Mouse (Mus musculus) kidney, adult 2 months (tissue): ENCODE results near the gene Porcn. TPM values are rescaled to one million over a fixed set of nuclear protein-coding genes. Genes with fewer than 3 reads are reported as not detected.

Experiments used
- DNase-seq: peaks from one replicate; pipeline ENCODE4 v3.0.0; 2021
- H3K27ac ChIP-seq: fragments of 200-500 bp; 2 replicates; pipeline ENCODE4 v1.5.1; 2012; ENCODE audit warnings: low read depth, low read length, control low read depth, inconsistent platforms; ENCODE audit not compliant: insufficient read depth
- H3K27me3 ChIP-seq: fragments of 200-500 bp; replicated peaks from 2 replicates; pipeline ENCODE4 v1.6.1; 2012; ENCODE audit warnings: mild to moderate bottlenecking, moderate library complexity, low read length, inconsistent platforms; ENCODE audit not compliant: control insufficient read depth, insufficient read depth
- H3K36me3 ChIP-seq: fragments of 200-500 bp; 2 replicates; pipeline ENCODE4 v1.6.1; 2012; ENCODE audit warnings: mild to moderate bottlenecking, moderate library complexity, low read length, inconsistent platforms; ENCODE audit not compliant: control insufficient read depth, insufficient read depth
- H3K4me1 ChIP-seq: fragments of 200-500 bp; 2 replicates; pipeline ENCODE4 v1.6.1; 2011; ENCODE audit warnings: low read length; ENCODE audit not compliant: control insufficient read depth, insufficient read depth
- H3K4me3 ChIP-seq: fragments of 200-500 bp; 2 replicates; pipeline ENCODE4 v1.5.1; 2011; ENCODE audit warnings: mild to moderate bottlenecking, low read depth, low read length, control low read depth; ENCODE audit not compliant: insufficient read depth
- CTCF ChIP-seq: fragments of 200-500 bp; conservative IDR thresholded peaks from 2 replicates; pipeline ENCODE4 v1.5.1; 2011; ENCODE audit warnings: low read depth, mild to moderate bottlenecking, control low read depth, low read length, moderate library complexity, mixed read lengths; ENCODE audit not compliant: insufficient read depth, insufficient read length
- POLR2A ChIP-seq: fragments of 200-500 bp; IDR thresholded peaks from one replicate; pipeline ENCODE4 v1.6.1; 2011; ENCODE audit warnings: low read depth, low read length, control low read depth
- WGBS: fragments of 180-500 bp; shearing (Covaris S2); methylation state at CpG from one replicate; pipeline ENCODE4 v1.1.7; 2018; 5-methylcytosine and 5-hydroxymethylcytosine counted together
- polyA plus RNA-seq: library from polyadenylated mRNA; depleted of rRNA; stranded (reverse); fragments of >200 nt; gene quantifications from 2 replicates; pipeline ENCODE4 v1.2.3, GENCODE M21; 2012; rRNA removed

The Porcn gene
- 20.7 and 24.8 TPM in 2 replicates for polyA plus RNA-seq

- Histone ChIP-seq H3K4me1 (no peaks in the 10 kb centered on the region), H3K27me3 (no peaks in the 10 kb centered on the region), H3K36me3 (no peaks in the 10 kb centered on the region), H3K27ac (no peak within 1 kb of the TSS), H3K4me3 (peak within 1 kb of the TSS; percentile 78)
- DNase-seq = peak; percentile 87
- under 1% methylated on average over 37 of the region's 46 CpGs for WGBS
- no peak for TF ChIP-seq CTCF
- no peak for TF ChIP-seq POLR2A
Measured at GRCm38 (mm10) chrX:8206015-8206693, at the start of gene Porcn. Gene Porcn, minus strand, starts transcription at chrX:8206525.

DNA sequence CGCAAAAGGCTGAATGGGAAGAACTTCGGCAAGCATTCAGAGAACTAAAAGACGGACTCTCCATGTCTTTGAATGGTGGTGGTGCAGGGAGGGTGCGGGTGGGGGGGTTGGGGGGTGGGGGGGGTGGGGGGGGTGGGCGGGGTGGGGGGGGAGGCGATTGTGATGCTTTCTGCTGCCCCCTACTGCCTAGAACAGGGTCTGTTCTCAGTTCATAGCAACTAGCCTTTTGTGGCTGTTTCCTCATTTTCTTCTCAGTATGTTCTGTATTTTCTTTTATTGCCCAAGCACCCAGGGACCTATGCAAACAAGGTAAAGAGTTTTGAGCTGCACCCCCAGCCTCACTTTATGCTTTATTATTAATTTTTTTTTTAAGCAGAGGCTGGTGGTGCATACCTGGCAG, 49.5 kb upstream of the Porcn start:
- DNase-seq = no peak
- WGBS = 31% methylated on average over 3 of the region's 6 CpGs
- Histone ChIP-seq H3K27ac (no peak overlapping the region), H3K4me3 (no peak overlapping the region), H3K36me3 (no peaks in the 10 kb centered on the region), H3K4me1 (no peaks in the 10 kb centered on the region), H3K27me3 (no peaks in the 10 kb centered on the region)
- TF ChIP-seq CTCF = no peak
- no peak for TF ChIP-seq POLR2A

- peak; percentile 70 for DNase-seq
Measured at GRCm38 (mm10) chrX:8253711-8254110, 47.4 kb upstream of the Porcn start.

GRCm38 (mm10) chrX:8252334-8253285, 46.3 kb upstream of the Porcn start, which contains the start of gene Ftsj1:
Gene Ftsj1, minus strand, starts transcription at chrX:8252406.
- DNase-seq = peak; percentile 92
- H3K4me1 ChIP-seq = no peaks in the 10 kb centered on the region
- H3K27me3 ChIP-seq = no peaks in the 10 kb centered on the region
- H3K4me3 ChIP-seq = peak within 1 kb of the TSS; percentile 61
- H3K36me3 ChIP-seq = no peaks in the 10 kb centered on the region
- no peak for TF ChIP-seq CTCF
- no peak for TF ChIP-seq POLR2A
- peak within 1 kb of the TSS; percentile 94 for H3K27ac ChIP-seq
- WGBS = under 1% methylated on average over 45 of the region's 45 CpGs

More at GRCm38 (mm10) chrX:8253711-8254110, 47.4 kb upstream of the Porcn start:
- no peaks in the 10 kb centered on the region for H3K4me1 ChIP-seq
- TF ChIP-seq POLR2A (no peak), CTCF (no peak)
- H3K27me3 ChIP-seq = no peaks in the 10 kb centered on the region
- H3K36me3 ChIP-seq = no peaks in the 10 kb centered on the region
- no peak overlapping the region for H3K27ac ChIP-seq
- no peak overlapping the region for H3K4me3 ChIP-seq
- 54% methylated on average over 2 of the region's 2 CpGs for WGBS

DNA sequence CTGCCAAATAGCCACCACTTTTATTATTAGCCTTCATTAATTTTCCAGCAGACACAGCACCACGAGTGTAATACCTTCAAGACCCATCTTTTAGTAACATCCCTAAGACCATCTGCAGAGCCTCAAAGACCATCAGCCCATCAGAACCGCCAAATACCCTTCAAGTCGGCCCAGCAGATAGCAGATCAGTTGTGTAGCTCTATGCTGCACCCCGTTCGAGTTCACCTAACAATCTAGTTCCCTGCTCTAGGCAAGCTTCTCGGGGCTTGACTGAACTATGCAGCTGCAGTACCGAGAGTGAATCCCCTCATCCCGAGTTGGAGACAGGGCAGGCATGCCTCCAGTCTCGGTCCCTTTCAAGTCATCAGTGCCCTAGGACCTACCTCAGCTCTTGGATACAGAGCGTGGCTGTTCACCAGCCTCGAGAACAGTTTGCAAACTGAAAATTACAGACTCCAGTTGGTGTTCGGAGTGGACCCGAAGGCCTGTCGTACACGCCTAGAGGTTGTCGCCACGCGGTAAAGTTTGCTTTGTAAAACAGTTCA, 45.5 kb upstream of the Porcn start:
- H3K27ac ChIP-seq = no peak overlapping the region
- TF ChIP-seq POLR2A (no peak), CTCF (no peak)
- under 1% methylated on average over 18 of the region's 18 CpGs for WGBS
- DNase-seq = no peak
- peak overlapping the region; percentile 61 for H3K4me3 ChIP-seq
- H3K27me3 ChIP-seq = no peaks in the 10 kb centered on the region
- no peaks in the 10 kb centered on the region for H3K36me3 ChIP-seq
- no peaks in the 10 kb centered on the region for H3K4me1 ChIP-seq

GRCm38 (mm10) chrX:8248542-8249120, 42.3 kb upstream of the Porcn start:
- no peaks in the 10 kb centered on the region for H3K27me3 ChIP-seq
- no peaks in the 10 kb centered on the region for H3K4me1 ChIP-seq
- H3K27ac ChIP-seq = no peak overlapping the region
- whole genome bisulfite sequencing = 77% methylated on average over 8 of the region's 8 CpGs
- H3K36me3 ChIP-seq = no peaks in the 10 kb centered on the region
- TF ChIP-seq POLR2A (no peak), CTCF (no peak)
- DNase-seq = no peak
- H3K4me3 ChIP-seq = no peak overlapping the region
